Mouse (Mus musculus) kidney, adult 2 months (tissue): ENCODE data around the gene Rpl23a.

ENCODE experiments used
- CTCF ChIP-seq: fragments of 200-500 bp; conservative IDR thresholded peaks from 2 replicates; pipeline ENCODE4 v1.5.1; 2011; ENCODE audit warnings: low read depth, mild to moderate bottlenecking, control low read depth, low read length, moderate library complexity, mixed read lengths; ENCODE audit not compliant: insufficient read depth, insufficient read length
- POLR2A ChIP-seq: fragments of 200-500 bp; IDR thresholded peaks from one replicate; pipeline ENCODE4 v1.6.1; 2011; ENCODE audit warnings: low read depth, low read length, control low read depth

DNA sequence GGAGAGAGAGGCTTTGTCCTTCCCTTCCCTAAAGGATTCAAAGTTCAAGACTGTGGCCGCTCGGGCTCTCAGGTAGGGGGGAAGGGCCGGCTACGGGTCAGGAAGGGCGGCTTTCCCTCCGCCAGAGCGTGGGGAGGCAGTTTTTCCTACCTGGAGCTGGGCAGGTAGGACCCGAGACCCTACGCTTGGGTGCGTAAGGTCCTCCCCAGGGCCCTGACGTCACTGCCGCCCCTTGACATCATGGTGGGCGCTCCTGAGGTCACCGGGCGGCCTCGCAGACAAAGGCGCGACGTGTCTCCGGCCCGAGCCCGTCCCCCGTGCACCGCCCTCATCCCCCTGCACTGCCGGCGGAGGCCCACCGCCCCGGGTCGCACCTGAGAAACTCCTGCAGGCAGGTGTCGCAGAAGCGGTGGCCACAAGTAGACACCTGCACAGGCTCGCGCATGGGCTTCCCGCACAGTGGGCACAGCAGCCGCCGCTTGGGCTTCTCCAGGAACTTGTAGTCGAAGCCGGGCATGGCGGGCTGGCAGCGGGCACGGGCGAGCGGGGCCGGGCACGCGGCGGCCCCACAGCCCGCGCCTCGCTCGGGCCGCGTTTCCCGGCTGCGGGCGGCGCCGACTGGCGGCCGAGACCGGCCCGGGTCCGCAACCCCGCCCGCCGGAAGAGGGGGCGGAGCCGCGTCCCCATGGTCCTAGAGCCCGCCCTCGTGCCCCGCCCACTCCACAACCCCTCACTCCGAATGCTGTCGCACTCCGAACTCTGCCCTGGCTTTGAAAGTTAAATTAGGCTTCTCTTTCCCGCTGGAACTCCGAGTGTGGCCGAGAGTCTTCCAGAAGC lies 18.2 kb downstream of the Rpl23a start, which contains the start of gene Traf4:
- TF ChIP-seq POLR2A (no peak), CTCF (no peak)
